Mouse (Mus musculus) lung, adult 2 months (tissue): ENCODE data around the gene Eln. TPM values are rescaled to one million over a fixed set of nuclear protein-coding genes. Genes with fewer than 3 reads are reported as not detected.

ENCODE experiments used
- DNase-seq: peaks from one replicate; pipeline ENCODE4 v3.0.0; 2022
- H3K4me1 ChIP-seq: fragments of 200-500 bp; 2 replicates; pipeline ENCODE4 v1.6.1; 2011; ENCODE audit warnings: low read length; ENCODE audit not compliant: control insufficient read depth, insufficient read depth
- H3K4me3 ChIP-seq: fragments of 200-500 bp; replicated peaks from 2 replicates; pipeline ENCODE3; 2011; ENCODE audit warnings: low read depth, mild to moderate bottlenecking, control low read depth, low read length; ENCODE audit errors: extremely low read depth
- CTCF ChIP-seq: fragments of 200-500 bp; IDR thresholded peaks from 2 replicates; pipeline ENCODE4 v1.5.1; 2011; ENCODE audit warnings: mild to moderate bottlenecking, low read length, control low read depth; ENCODE audit not compliant: insufficient read depth
- POLR2A ChIP-seq: fragments of 200-500 bp; IDR thresholded peaks from 2 replicates; pipeline ENCODE4 v1.6.1; 2011; ENCODE audit warnings: low read depth, mild to moderate bottlenecking, control low read depth, low read length, borderline replicate concordance; ENCODE audit errors: extremely low read depth
- WGBS: fragments of 180-500 bp; shearing (Covaris S2); methylation state at CpG from one replicate; pipeline ENCODE4 v1.1.7; 2018; 5-methylcytosine and 5-hydroxymethylcytosine counted together
- polyA plus RNA-seq: library from polyadenylated mRNA; depleted of rRNA; stranded (reverse); fragments of >200 nt; gene quantifications from 2 replicates; pipeline ENCODE4 v1.2.3, GENCODE M21; 2012; rRNA removed

The Eln gene
- polyA plus RNA-seq = 311 and 510 TPM in 2 replicates

DNA sequence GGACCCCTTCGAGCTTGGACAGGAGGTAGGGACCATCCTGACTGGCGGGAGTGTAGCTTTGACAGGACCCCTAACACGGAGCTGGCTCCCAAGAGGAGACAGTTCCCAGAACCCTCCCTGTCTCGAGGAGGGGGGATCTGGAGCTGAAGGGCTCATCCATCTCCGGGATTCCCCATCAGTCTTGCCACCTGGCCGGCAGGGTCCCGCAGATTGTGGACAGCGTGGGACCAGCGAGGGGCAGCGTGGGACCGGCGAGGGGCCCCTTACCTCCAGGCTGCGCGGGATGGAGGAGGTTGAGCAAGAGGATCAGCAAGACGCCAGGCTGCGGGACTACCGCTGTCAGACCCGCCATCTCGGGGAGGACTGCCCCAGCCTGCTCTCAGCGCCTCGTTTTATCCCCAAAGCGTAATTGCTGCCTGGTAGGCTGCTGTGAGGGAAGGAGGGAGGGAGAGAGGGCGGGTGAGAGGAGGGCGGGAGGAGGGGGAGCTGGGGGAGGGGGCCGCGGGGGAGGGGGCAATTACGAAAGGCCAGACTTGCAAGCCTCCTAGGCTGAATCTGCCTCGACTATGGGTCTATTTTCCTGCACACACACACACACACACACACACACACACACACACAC lies at the start of gene Eln:
Eln (minus strand) TSS at position 434 of the 622 bp plus-strand sequence.
- 1% methylated on average over 22 of the region's 28 CpGs for WGBS
- no peak for TF ChIP-seq CTCF
- peak; percentile 73; the same call in 1 of the 2 replicates for TF ChIP-seq POLR2A
- peaks cover 7% of the 10 kb centered on the region for H3K4me1 ChIP-seq
- peak; percentile 50 for DNase-seq
- peak within 1 kb of the TSS; percentile 76 for H3K4me3 ChIP-seq

DNA sequence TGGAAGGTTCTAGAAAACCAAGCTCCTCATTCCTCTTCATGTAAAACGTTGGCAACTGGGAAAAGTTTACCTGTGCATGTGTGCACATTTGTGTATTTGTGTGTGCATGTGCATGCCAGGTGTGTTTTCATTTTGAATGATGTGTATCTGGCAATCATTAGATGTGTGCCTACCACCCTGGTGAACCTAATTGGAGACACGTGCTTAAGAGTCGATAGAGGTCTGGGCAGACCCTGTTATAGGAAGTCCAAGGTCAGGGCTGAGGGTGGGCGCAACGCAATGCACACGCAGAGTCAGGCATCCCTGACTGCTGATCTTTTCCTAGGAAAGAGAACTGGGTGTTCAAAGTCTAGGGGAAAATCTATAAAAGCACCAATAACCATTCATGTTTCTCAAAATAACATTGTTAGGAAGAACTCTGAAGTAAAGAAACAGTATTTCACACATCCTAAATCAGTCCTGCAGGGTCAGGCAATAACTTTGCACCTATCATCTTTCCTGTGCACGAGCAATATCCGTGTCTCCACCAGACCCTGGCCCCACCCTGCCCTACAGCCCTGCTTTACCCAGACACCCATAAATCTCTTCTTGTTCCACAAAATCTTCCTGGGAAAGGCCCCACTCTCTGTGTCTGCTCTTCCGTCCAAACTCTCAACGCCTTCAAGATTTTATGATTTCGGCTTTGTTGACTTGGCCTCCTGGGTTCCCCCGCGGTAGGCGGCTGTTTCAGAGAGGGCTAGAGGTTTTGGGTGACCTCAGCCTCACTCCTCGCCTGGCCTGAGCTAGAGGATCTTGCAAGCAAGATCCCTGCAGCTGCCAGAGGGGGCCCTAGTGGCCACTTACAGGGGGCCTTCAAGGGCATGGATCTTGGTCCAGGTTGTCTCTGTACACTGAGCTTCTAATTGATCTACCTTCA lies 43.2 kb upstream of the Eln start:
- WGBS = 84% methylated on average over 15 of the region's 15 CpGs
- Histone ChIP-seq H3K4me3 (no peak overlapping the region), H3K4me1 (peaks cover 5% of the 10 kb centered on the region; the same call in 1 of the 2 replicates)
- DNase-seq = no peak
- TF ChIP-seq POLR2A (no peak), CTCF (no peak)

DNA sequence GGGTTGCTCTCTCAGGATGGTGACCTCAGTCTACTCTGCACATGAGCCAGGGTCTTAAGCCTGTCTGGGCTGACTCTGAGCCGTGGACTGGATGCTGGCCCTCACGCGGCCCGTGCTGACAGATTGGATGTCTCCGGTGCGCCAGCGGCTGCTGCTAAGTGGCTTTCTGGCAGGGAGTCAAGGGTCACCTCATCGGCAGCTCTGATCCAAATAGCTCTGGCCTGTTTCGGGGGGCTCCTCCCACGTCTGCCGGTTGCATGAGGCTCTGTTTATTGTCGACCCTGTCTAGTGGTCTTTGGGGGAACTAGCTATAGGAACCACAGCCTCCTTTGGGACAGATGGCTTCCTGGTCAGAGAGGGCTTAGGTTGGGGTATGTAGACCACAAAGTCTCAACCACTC lies 41.1 kb upstream of the Eln start:
- WGBS = 14% methylated on average over 12 of the region's 12 CpGs
- Histone ChIP-seq H3K4me1 (peaks cover 5% of the 10 kb centered on the region; the same call in 1 of the 2 replicates), H3K4me3 (no peak overlapping the region)
- DNase-seq = peak; percentile 22
- TF ChIP-seq POLR2A (no peak), CTCF (no peak)

DNA sequence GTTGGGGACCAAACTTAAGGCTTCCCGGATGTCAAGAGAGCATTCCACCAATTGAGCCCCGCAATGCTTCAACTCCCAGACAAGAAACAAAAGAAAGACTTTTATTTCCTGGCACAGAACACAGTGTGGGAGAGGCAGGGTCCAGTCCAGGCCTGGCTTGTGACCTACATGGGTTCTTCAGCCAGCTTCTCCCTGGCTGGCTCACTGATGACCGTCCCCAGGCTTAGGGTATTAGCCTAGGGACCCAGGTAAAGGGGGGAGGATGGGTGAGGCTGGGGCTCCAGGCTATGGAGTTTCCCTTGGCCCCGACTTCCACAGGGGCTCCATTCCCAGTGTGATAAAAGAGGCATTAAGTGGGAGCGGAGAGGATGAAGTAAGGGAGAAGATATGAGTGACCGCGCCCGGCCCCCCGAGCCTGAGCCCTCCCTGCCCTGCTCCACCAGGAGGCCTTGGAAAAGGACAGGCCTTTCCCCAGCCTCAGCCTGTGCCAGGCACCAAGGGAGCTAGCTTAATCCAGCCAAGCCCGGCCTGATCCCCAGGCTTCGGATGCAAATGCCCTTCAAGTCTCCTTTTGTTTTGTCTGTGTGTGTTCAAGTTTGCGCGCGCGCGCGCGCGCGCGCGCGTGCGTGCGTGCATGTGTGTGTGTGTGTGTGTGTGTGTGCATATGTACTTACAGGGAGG lies 38.7 kb upstream of the Eln start:
- peaks cover 5% of the 10 kb centered on the region; the same call in 1 of the 2 replicates for H3K4me1 ChIP-seq
- TF ChIP-seq CTCF (no peak), POLR2A (no peak)
- DNase-seq = no peak
- H3K4me3 ChIP-seq = no peak overlapping the region
- WGBS = 75% methylated on average over 25 of the region's 25 CpGs

DNA sequence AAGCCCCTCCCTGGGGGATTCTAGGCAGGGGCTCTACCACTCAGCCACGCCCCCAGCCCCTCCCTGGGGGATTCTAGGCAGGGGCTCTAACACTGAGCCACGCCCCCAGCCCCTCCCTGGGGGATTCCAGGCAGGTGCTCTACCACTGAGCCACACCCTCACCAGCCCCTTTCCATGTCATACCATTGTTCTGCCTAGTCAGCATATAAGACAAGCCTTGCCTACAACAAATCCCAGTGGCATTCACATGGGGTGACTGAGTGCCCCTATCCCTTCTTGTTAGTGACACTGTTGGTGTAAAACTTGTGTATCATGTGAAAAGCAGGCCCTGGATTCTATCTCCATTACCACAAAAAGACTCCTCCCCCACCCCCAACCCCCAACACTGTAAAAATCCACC lies 36.7 kb upstream of the Eln start:
- peaks cover 5% of the 10 kb centered on the region; the same call in 1 of the 2 replicates for H3K4me1 ChIP-seq
- 65% methylated on average over 2 of the region's 2 CpGs for WGBS
- H3K4me3 ChIP-seq = no peak overlapping the region
- no peak for DNase-seq
- TF ChIP-seq CTCF (no peak), POLR2A (no peak)

DNA sequence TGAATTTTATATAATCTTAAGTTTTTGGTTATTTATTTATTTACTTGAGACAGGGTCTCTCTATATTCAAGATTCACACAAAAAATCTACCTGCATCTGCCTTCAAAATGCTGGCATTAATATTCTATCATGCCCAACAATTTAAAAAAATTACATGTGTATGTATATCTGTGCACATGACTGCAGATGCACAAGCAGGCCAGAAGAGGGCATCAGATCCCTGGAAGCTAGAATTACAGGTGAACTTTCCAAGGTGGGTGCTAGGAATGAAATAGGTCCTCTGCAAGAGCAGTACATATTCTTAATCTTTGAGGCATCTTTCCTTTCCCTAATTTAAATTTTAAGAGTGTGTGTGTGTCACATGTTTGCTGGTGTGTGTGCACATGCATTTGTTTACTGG lies 33.8 kb upstream of the Eln start:
- TF ChIP-seq POLR2A = no peak
- TF ChIP-seq CTCF = no peak
- H3K4me1 ChIP-seq = no peaks in the 10 kb centered on the region
- no peak overlapping the region for H3K4me3 ChIP-seq
- no peak for DNase-seq

DNA sequence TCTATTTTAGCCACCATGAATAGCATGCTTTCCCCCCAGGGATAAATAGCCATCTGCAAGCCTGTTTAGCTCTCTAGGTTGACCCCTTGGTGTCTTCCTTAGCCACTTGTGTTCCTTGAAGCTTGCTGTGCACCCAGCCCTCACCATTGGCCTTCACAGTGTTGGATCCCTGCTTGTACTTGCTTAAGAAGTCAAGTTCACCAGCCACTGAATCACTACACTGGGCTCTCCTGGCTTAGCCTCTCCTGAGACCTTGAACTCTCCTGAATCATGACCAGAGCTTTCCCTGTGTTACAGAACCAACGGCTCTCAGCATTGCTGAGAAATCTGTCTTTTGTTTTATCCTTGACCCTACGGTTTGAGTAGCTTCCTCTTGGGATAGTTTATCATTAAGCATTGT lies 33.0 kb upstream of the Eln start:
- no peak for TF ChIP-seq POLR2A
- TF ChIP-seq CTCF = no peak
- H3K4me1 ChIP-seq = no peaks in the 10 kb centered on the region
- H3K4me3 ChIP-seq = no peak overlapping the region
- no peak for DNase-seq
- WGBS = 53% methylated on average over 2 of the region's 2 CpGs

DNA sequence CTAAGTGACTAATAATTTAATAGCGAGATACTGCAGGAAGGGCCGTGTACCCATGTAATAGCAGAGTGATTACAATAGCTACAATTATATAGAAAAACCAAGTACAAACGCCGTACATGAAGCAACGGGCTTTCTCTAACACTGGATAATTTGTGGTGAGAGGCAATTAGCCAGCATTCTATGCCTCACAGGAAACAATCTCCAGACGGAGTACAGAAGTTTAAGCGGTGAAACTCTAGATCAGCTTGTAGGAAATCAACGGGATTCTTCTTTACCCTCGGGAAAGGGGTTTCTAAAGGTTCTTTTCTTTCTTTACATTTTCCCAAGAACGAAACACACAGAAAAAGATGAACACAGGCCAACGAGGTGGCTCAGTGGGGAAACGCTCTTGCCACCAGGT lies 29.4 kb upstream of the Eln start:
- 83% methylated on average over 12 of the region's 12 CpGs for WGBS
- H3K4me1 ChIP-seq = no peaks in the 10 kb centered on the region
- no peak for DNase-seq

DNA sequence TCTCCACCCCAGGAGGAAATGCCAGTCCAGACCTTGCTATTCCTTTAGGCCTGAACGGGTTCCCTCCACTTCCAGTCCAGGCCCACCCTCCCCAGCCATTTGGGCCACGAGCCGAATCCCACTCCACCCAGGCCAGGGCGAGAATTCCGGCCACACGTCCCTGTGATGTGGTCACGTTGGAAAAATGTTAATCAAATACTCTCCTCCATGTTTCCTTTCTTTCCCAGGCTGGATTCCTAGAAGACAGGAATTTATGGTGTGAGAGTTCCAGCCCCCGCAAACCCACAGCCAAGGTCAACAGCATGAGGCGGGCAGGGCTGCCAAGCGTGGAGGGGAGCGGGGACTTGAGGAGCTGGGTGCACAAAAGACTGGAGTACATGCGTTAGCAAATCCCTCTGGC lies 25.4 kb upstream of the Eln start:
- DNase-seq = peak; percentile 19

More for the DNA sequence above, 29.4 kb upstream of the Eln start:
- H3K4me3 ChIP-seq = no peak overlapping the region
- TF ChIP-seq POLR2A = no peak
- TF ChIP-seq CTCF = no peak

DNA sequence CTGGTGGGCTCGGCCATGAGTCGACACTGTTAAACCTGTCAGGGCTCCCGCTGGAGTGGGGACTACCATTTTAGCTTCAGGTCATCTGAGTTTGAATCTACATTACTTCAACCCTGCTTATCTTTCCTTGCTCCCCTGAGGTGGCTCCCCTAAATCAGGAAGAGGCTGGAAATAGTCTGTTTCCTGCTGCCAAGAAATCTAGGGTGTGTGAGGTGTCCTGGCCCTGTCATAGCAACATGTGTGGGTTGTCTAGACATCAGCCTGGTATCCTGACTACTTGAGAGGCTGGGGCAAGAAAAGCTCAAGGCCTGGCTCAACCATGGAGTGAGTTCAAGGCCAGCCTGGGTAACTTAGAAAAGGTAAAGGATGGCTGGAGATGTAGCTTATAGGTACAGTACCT lies 24.6 kb upstream of the Eln start:
- Histone ChIP-seq H3K4me1 (peaks cover 13% of the 10 kb centered on the region), H3K4me3 (no peak overlapping the region)
- TF ChIP-seq CTCF = no peak
- TF ChIP-seq POLR2A = no peak
- no peak for DNase-seq
- 50% methylated on average over 3 of the region's 3 CpGs for WGBS

More for the DNA sequence above, 25.4 kb upstream of the Eln start:
- H3K4me3 ChIP-seq = no peak overlapping the region
- 54% methylated on average over 12 of the region's 12 CpGs for WGBS
- H3K4me1 ChIP-seq = peaks cover 13% of the 10 kb centered on the region
- TF ChIP-seq CTCF (no peak), POLR2A (no peak)

DNA sequence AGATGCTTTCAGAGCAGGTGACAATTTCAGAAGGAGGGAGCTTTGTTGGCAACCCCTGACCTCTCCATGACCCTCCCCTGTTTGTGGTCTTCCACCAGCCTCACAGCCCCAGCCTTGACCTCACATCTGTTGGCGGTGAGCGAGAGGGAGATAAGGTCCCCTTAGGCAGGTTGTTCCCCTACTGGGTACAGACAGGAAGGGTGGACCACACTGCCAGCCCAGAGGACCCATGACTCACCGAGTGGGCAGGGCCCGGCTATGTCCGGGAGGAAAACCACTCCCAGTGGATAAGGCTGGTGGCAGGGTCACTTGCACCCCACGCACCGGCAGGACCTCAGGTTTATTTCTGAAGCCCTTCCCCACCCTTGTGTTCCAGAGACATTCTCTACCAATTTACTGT lies 22.1 kb upstream of the Eln start:
- TF ChIP-seq CTCF = no peak
- no peak for DNase-seq
- H3K4me1 ChIP-seq = peaks cover 13% of the 10 kb centered on the region

More for the DNA sequence above, 22.1 kb upstream of the Eln start:
- 31% methylated on average over 7 of the region's 7 CpGs for WGBS
- H3K4me3 ChIP-seq = no peak overlapping the region
